Mouse (Mus musculus) bone marrow, adult 2 months (tissue): ENCODE data around the gene Dctn1. TPM values are rescaled to one million over a fixed set of nuclear protein-coding genes. Genes with fewer than 3 reads are reported as not detected.

Source experiments
- H3K27ac ChIP-seq: fragments of 200-500 bp; 2 replicates; pipeline ENCODE4 v1.5.1; 2012; ENCODE audit warnings: low read depth, mild to moderate bottlenecking, control low read depth, inconsistent platforms, low read length; ENCODE audit not compliant: control insufficient read depth, poor library complexity, insufficient read depth
- H3K4me1 ChIP-seq: fragments of 200-500 bp; 2 replicates; pipeline ENCODE4 v1.6.1; 2011; ENCODE audit warnings: low read length; ENCODE audit not compliant: control insufficient read depth, insufficient read depth
- H3K4me3 ChIP-seq: fragments of 200-500 bp; replicated peaks from 2 replicates; pipeline ENCODE3; 2011; ENCODE audit warnings: mild to moderate bottlenecking, low read depth, low read length, control low read depth; ENCODE audit not compliant: control insufficient read depth
- CTCF ChIP-seq: fragments of 200-500 bp; IDR thresholded peaks from 2 replicates; pipeline ENCODE4 v1.5.1; 2011; ENCODE audit warnings: low read length, control low read depth; ENCODE audit not compliant: control insufficient read depth, insufficient read depth
- POLR2A ChIP-seq: fragments of 200-500 bp; IDR thresholded peaks from 2 replicates; pipeline ENCODE4 v1.6.1; 2011; ENCODE audit warnings: low read depth, mild to moderate bottlenecking, control low read depth, low read length, borderline replicate concordance; ENCODE audit not compliant: control insufficient read depth
- WGBS: fragments of 180-500 bp; shearing (Covaris S2); methylation state at CpG from one replicate; pipeline ENCODE4 v1.1.7; 2018; 5-methylcytosine and 5-hydroxymethylcytosine counted together
- polyA plus RNA-seq: library from polyadenylated mRNA; stranded (reverse); fragments of >200 nt; gene quantifications from 2 replicates; pipeline ENCODE4 v1.2.4, GENCODE M21; 2011; ENCODE audit warnings: low replicate concordance; ENCODE audit not compliant: missing spikeins, insufficient read depth, insufficient read length

The Dctn1 gene
- polyA plus RNA-seq, 1 experiment, result 76.8 TPM

GRCm38 (mm10) chr6:83162701-83163100 is 3.0 kb upstream of the Dctn1 start:
- 2% methylated on average over 8 of the region's 8 CpGs for WGBS
- Histone ChIP-seq H3K4me1 (peaks cover 2% of the 10 kb centered on the region; the same call in 1 of the 2 replicates), H3K27ac (no peak overlapping the region), H3K4me3 (no peak overlapping the region)
- TF ChIP-seq CTCF (peak; percentile 55), POLR2A (no peak)

- Histone ChIP-seq H3K27ac (no peak overlapping the region), H3K4me1 (peaks cover 2% of the 10 kb centered on the region; the same call in 1 of the 2 replicates), H3K4me3 (peak overlapping the region; percentile 76)
- no peak for TF ChIP-seq CTCF
- no peak for TF ChIP-seq POLR2A
- WGBS, result 3% methylated on average over 6 of the region's 6 CpGs
Observed at GRCm38 (mm10) chr6:83165026-83165606, 604 bp upstream of the Dctn1 start.

- Histone ChIP-seq H3K4me3 (peak overlapping the region; percentile 96), H3K4me1 (peaks cover 2% of the 10 kb centered on the region; the same call in 1 of the 2 replicates), H3K27ac (no peak overlapping the region)
- TF ChIP-seq CTCF, result no peak
- no peak for TF ChIP-seq POLR2A
- under 1% methylated on average over 12 of the region's 12 CpGs for WGBS
Observed at GRCm38 (mm10) chr6:83166243-83166630, 517 bp downstream of the Dctn1 start.

- H3K4me1 ChIP-seq, result peaks cover 2% of the 10 kb centered on the region; the same call in 1 of the 2 replicates
- WGBS, result 81% methylated on average over 5 of the region's 5 CpGs
- H3K4me3 ChIP-seq, result no peak overlapping the region
- H3K27ac ChIP-seq, result no peak overlapping the region
- TF ChIP-seq CTCF (no peak), POLR2A (no peak)
Observed at GRCm38 (mm10) chr6:83169872-83170271, 4.2 kb downstream of the Dctn1 start.

- Histone ChIP-seq H3K27ac (no peak overlapping the region; the same call in 1 of the 2 replicates), H3K4me1 (peaks cover 2% of the 10 kb centered on the region; the same call in 1 of the 2 replicates), H3K4me3 (no peak overlapping the region)
- 82% methylated on average over 5 of the region's 5 CpGs for WGBS
- TF ChIP-seq POLR2A, result no peak
- TF ChIP-seq CTCF, result no peak
Observed at GRCm38 (mm10) chr6:83171063-83171462, 5.3 kb downstream of the Dctn1 start.

- TF ChIP-seq POLR2A (no peak), CTCF (no peak)
- no peaks in the 10 kb centered on the region; the same call in 1 of the 2 replicates for H3K4me1 ChIP-seq
- WGBS, result 75% methylated on average over 9 of the region's 9 CpGs
Observed at GRCm38 (mm10) chr6:83172240-83172920, 6.7 kb downstream of the Dctn1 start.

GRCm38 (mm10) chr6:83175996-83176395 is 10.3 kb downstream of the Dctn1 start:
- no peak for TF ChIP-seq POLR2A
- no peak for TF ChIP-seq CTCF
- Histone ChIP-seq H3K27ac (no peak overlapping the region), H3K4me3 (no peak overlapping the region), H3K4me1 (no peaks in the 10 kb centered on the region)
- 87% methylated on average over 8 of the region's 8 CpGs for WGBS

More at GRCm38 (mm10) chr6:83172240-83172920, 6.7 kb downstream of the Dctn1 start:
- no peak overlapping the region for H3K4me3 ChIP-seq
- H3K27ac ChIP-seq, result no peak overlapping the region

GRCm38 (mm10) chr6:83179390-83180117 is 13.8 kb downstream of the Dctn1 start:
- WGBS, result 75% methylated on average over 12 of the region's 12 CpGs
- no peak for TF ChIP-seq CTCF
- Histone ChIP-seq H3K27ac (no peak overlapping the region; the same call in 1 of the 2 replicates), H3K4me1 (no peaks in the 10 kb centered on the region), H3K4me3 (no peak overlapping the region)
